Mouse (Mus musculus) CH12.LX (cell line): ENCODE measurements at regions not wholly inside any gene's neighbourhood (a gene's known extent, or its start where the extent isn't known, plus 50 kb on each side); places are given as distances from the start of the nearest gene placed in this dataset.

Experiments used
- DNase-seq: peaks from one replicate; pipeline ENCODE4 v3.0.0-alpha.2; 2013; ENCODE audit errors: extremely low read depth
- H3K27ac ChIP-seq: 2 replicates; pipeline ENCODE4 v1.5.1; 2012; ENCODE audit warnings: low read depth, mild to moderate bottlenecking, control low read depth, moderate library complexity; ENCODE audit not compliant: insufficient read depth
- H3K27me3 ChIP-seq: replicated peaks from 2 replicates; pipeline ENCODE3; 2012; ENCODE audit warnings: inconsistent platforms
- H3K36me3 ChIP-seq, 2 experiments: replicated peaks in 1 of 2; 2 replicates each; pipeline versions ENCODE3 to v1.6.1; 2012; ENCODE audit warnings: inconsistent platforms in 1 of 2, low read length in 1 of 2, mild to moderate bottlenecking in 1 of 2, mixed read lengths in 1 of 2, moderate library complexity in 1 of 2; ENCODE audit not compliant: control insufficient read depth in 1 of 2, insufficient read depth in 1 of 2
- H3K4me1 ChIP-seq, 2 experiments: 2 replicates each; pipeline ENCODE4 v1.6.1; 2012; ENCODE audit warnings: inconsistent platforms in 1 of 2, moderate library complexity in 1 of 2; ENCODE audit not compliant: insufficient read depth in 2 of 2, control insufficient read depth in 1 of 2
- H3K4me2 ChIP-seq: 2 replicates; pipeline ENCODE4 v1.6.1; 2012; ENCODE audit warnings: low read depth, mild to moderate bottlenecking, control low read depth; ENCODE audit not compliant: poor library complexity, insufficient read depth, severe bottlenecking
- H3K4me3 ChIP-seq, 3 experiments: fragments of 150-350 bp in 1 of 3; sonication (generic) in 1 of 3; replicated peaks in 1 of 3; 2 replicates each; pipeline versions ENCODE3 to v1.5.1; 2011 to 2012; ENCODE audit warnings: low read depth in 2 of 3, low read length in 2 of 3, mild to moderate bottlenecking in 2 of 3, moderate library complexity in 2 of 3, control low read depth in 1 of 3, improper control_type of control experiment in 1 of 3, inconsistent platforms in 1 of 3, mixed read lengths in 1 of 3; ENCODE audit not compliant: poor library complexity in 1 of 3
- H3K79me2 ChIP-seq: replicated peaks from 2 replicates; pipeline ENCODE4 v1.6.1; 2012; ENCODE audit warnings: mild to moderate bottlenecking, moderate library complexity; ENCODE audit not compliant: control insufficient read depth, poor library complexity, insufficient read depth, severe bottlenecking; ENCODE audit errors: extremely low read depth
- H3K9ac ChIP-seq: 2 replicates; pipeline ENCODE4 v1.6.1; 2012; ENCODE audit warnings: low read depth, mild to moderate bottlenecking, control low read depth, moderate library complexity; ENCODE audit not compliant: insufficient read depth
- H3K9me3 ChIP-seq: replicated peaks from 2 replicates; pipeline ENCODE3; 2012; ENCODE audit warnings: low read length, inconsistent platforms, mixed read lengths
- BHLHE40 ChIP-seq: IDR thresholded peaks from 2 replicates; pipeline ENCODE4 v1.6.1; 2011; ENCODE audit warnings: mild to moderate bottlenecking, low read depth, low read length, improper control_type of control experiment
- CHD1 ChIP-seq: IDR thresholded peaks from 2 replicates; pipeline ENCODE4 v1.6.1; 2012; ENCODE audit warnings: low read depth, low read length, improper control_type of control experiment, inconsistent platforms
- CHD2 ChIP-seq: IDR thresholded peaks from 2 replicates; pipeline ENCODE4 v1.6.1; 2011; ENCODE audit warnings: low read length, improper control_type of control experiment
- CTCF ChIP-seq, 2 experiments: IDR thresholded peaks in 1 of 2; conservative IDR thresholded peaks in 1 of 2; 2 replicates each; pipeline ENCODE4 v1.5.1; 2011 to 2012; ENCODE audit warnings: low read depth in 2 of 2, low read length in 2 of 2, improper control_type of control experiment in 1 of 2, inconsistent platforms in 1 of 2, mild to moderate bottlenecking in 1 of 2, moderate library complexity in 1 of 2
- IRF4 ChIP-seq: IDR thresholded peaks from 2 replicates; pipeline ENCODE4 v1.6.1; 2014; ENCODE audit warnings: low read depth, mild to moderate bottlenecking, inconsistent platforms, low read length, improper control_type of control experiment
- JUN ChIP-seq: IDR thresholded peaks from 2 replicates; pipeline ENCODE4 v1.6.1; 2011; ENCODE audit warnings: low read depth, mild to moderate bottlenecking, low read length, improper control_type of control experiment, moderate library complexity; ENCODE audit not compliant: insufficient read depth
- JUND ChIP-seq: conservative IDR thresholded peaks from 2 replicates; pipeline ENCODE4 v1.6.1; 2011; ENCODE audit warnings: low read depth, low read length, improper control_type of control experiment
- KAT2A ChIP-seq: IDR thresholded peaks from 2 replicates; pipeline ENCODE4 v1.6.1; 2012; ENCODE audit warnings: low read length, improper control_type of control experiment, inconsistent platforms; ENCODE audit not compliant: insufficient replicate concordance
- MXI1 ChIP-seq: IDR thresholded peaks from 2 replicates; pipeline ENCODE4 v1.6.1; 2011; ENCODE audit warnings: mild to moderate bottlenecking, low read depth, low read length, improper control_type of control experiment
- MYC ChIP-seq: IDR thresholded peaks from 2 replicates; pipeline ENCODE4 v1.6.1; 2011; ENCODE audit warnings: low read depth, mild to moderate bottlenecking, improper control_type of control experiment, low read length
- NELFE ChIP-seq: IDR thresholded peaks from 2 replicates; pipeline ENCODE4 v1.6.1; 2011; ENCODE audit warnings: low read depth, low read length, improper control_type of control experiment
- POLR2A ChIP-seq: IDR thresholded peaks from 2 replicates; pipeline ENCODE4 v1.6.1; 2011; ENCODE audit warnings: low read depth, mild to moderate bottlenecking, improper control_type of control experiment, low read length
- POLR2AphosphoS2 ChIP-seq: IDR thresholded peaks from 2 replicates; pipeline ENCODE4 v1.6.1; 2011; ENCODE audit warnings: low read depth, low read length, improper control_type of control experiment
- SIN3A ChIP-seq: IDR thresholded peaks from 2 replicates; pipeline ENCODE4 v1.6.1; 2012; ENCODE audit warnings: low read length, improper control_type of control experiment, inconsistent platforms
- SMC3 ChIP-seq: IDR thresholded peaks from 2 replicates; pipeline ENCODE4 v1.6.1; 2011; ENCODE audit warnings: low read depth, low read length, improper control_type of control experiment
- TBP ChIP-seq: conservative IDR thresholded peaks from 2 replicates; pipeline ENCODE4 v1.6.1; 2011; ENCODE audit warnings: low read depth, low read length, improper control_type of control experiment
- TCF12 ChIP-seq: IDR thresholded peaks from 2 replicates; pipeline ENCODE4 v1.6.1; 2014; ENCODE audit warnings: low read depth, mild to moderate bottlenecking, inconsistent platforms, low read length, improper control_type of control experiment
- ZMIZ1 ChIP-seq: IDR thresholded peaks from 2 replicates; pipeline ENCODE4 v1.6.1; 2012; ENCODE audit warnings: low read depth, mild to moderate bottlenecking, inconsistent platforms, low read length, improper control_type of control experiment
- dilution Hi-C: fragments of 300-500 bp; cut with MboI; formaldehyde crosslinking; loops from 2 replicates; pipeline ENCODE4 v1.14.3; 2020; ENCODE audit warnings: low sequenced_read_pairs; ENCODE audit not compliant: extremely low pct_unique_long_range_greater_than_20kb, extremely low pct_ligation_motif_present
- in situ Hi-C: fragments of 300-500 bp; cut with MboI; formaldehyde crosslinking; loops from 3 replicates; pipeline ENCODE4 v1.14.3; 2019; ENCODE audit warnings: low sequenced_read_pairs, low pct_ligation_motif_present, low pct_unique_long_range_greater_than_20kb, mixed read lengths

GRCm38 (mm10) chr3:34531836-34532235 is 118.4 kb upstream of the Sox2 start:
- Histone ChIP-seq H3K4me3 (no peak overlapping the region), H3K4me1 (no peaks in the 10 kb centered on the region), H3K9me3 (peaks cover 41% of the 10 kb centered on the region), H3K4me2 (no peak overlapping the region), H3K27ac (no peak overlapping the region), H3K79me2 (no peaks in the 10 kb centered on the region), H3K36me3 (no peaks in the 10 kb centered on the region), H3K9ac (no peak overlapping the region), H3K27me3 (no peaks in the 10 kb centered on the region)
- dilution Hi-C loops: no loop called here
- in situ Hi-C loops: no loop called here
- no peak for TF ChIP-seq JUN
- TF ChIP-seq BHLHE40: no peak
- no peak for TF ChIP-seq SMC3
- TF ChIP-seq CTCF (conservative IDR thresholded peaks at IDR 0.05 in 1 of 2, IDR thresholded peaks at IDR 0.05 in 1 of 2; ENCODE audit: low read depth in 2 of 2, low read length in 2 of 2): no peak
- no peak for TF ChIP-seq JUND
- TF ChIP-seq CHD2: no peak
- TF ChIP-seq ZMIZ1: no peak
- TF ChIP-seq TCF12: no peak
- TF ChIP-seq MYC: no peak
- TF ChIP-seq SIN3A: no peak
- TF ChIP-seq POLR2AphosphoS2: no peak
- TF ChIP-seq POLR2A: no peak
- TF ChIP-seq TBP: no peak
- TF ChIP-seq CHD1: no peak
- DNase-seq: no peak

GRCm38 (mm10) chr3:34527546-34527945 is 122.7 kb upstream of the Sox2 start:
- H3K27me3 ChIP-seq: no peaks in the 10 kb centered on the region
- no peaks in the 10 kb centered on the region for H3K79me2 ChIP-seq
- TF ChIP-seq POLR2A: no peak
- TF ChIP-seq NELFE: no peak
- TF ChIP-seq KAT2A: no peak
- no peak for TF ChIP-seq IRF4
- H3K4me2 ChIP-seq: no peak overlapping the region
- dilution Hi-C loops (no loop called here), in situ Hi-C loops (no loop called here)
- H3K27ac ChIP-seq: no peak overlapping the region
- H3K36me3 ChIP-seq: no peaks in the 10 kb centered on the region
- H3K9ac ChIP-seq: no peak overlapping the region
- peaks cover 40% of the 10 kb centered on the region for H3K9me3 ChIP-seq
- no peak overlapping the region for H3K4me3 ChIP-seq
- no peaks in the 10 kb centered on the region for H3K4me1 ChIP-seq
- DNase-seq: no peak

DNA sequence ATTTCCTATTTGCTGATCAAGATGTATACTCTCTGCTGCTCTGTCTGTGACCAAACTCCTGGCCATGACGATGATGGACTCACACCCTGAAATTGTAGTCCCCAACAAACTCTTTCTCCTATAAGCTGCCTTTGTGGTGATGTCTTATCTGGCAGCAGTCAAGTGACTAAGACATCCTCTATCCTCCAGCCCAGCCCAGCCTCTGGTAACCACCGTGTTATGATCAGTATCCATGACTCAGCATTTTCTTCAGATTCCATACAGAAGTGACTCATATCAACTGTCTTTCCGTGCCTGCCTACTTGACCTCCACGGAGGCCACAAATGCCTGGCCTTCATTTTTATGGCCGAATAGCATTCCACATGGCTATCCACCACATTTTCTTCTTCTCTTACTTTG is 124.5 kb upstream of the Sox2 start:
- no peak for DNase-seq
- Histone ChIP-seq H3K79me2 (no peaks in the 10 kb centered on the region), H3K4me1 (no peaks in the 10 kb centered on the region), H3K27ac (no peak overlapping the region), H3K9ac (no peak overlapping the region), H3K36me3 (no peaks in the 10 kb centered on the region)
- dilution Hi-C loops (no loop called here), in situ Hi-C loops (no loop called here)
- TF ChIP-seq MXI1 (no peak), CHD1 (no peak)
- TF ChIP-seq, all 38 proteins: peak for 0
- Histone ChIP-seq H3K27me3 (no peaks in the 10 kb centered on the region), H3K4me2 (no peak overlapping the region), H3K4me3 (no peak overlapping the region), H3K9me3 (peaks cover 28% of the 10 kb centered on the region)
